Mouse (Mus musculus) CH12.LX (cell line): ENCODE measurements around the gene Tbx5. TPM values are rescaled to one million over a fixed set of nuclear protein-coding genes. Genes with fewer than 3 reads are reported as not detected.

Experiments used
- DNase-seq: peaks from one replicate; pipeline ENCODE4 v3.0.0-alpha.2; 2013; ENCODE audit errors: extremely low read depth
- H3K27ac ChIP-seq: 2 replicates; pipeline ENCODE4 v1.5.1; 2012; ENCODE audit warnings: low read depth, mild to moderate bottlenecking, control low read depth, moderate library complexity; ENCODE audit not compliant: insufficient read depth
- H3K27me3 ChIP-seq: replicated peaks from 2 replicates; pipeline ENCODE3; 2012; ENCODE audit warnings: inconsistent platforms
- H3K36me3 ChIP-seq, 2 experiments: replicated peaks in 1 of 2; 2 replicates each; pipeline versions ENCODE3 to v1.6.1; 2012; ENCODE audit warnings: inconsistent platforms in 1 of 2, low read length in 1 of 2, mild to moderate bottlenecking in 1 of 2, mixed read lengths in 1 of 2, moderate library complexity in 1 of 2; ENCODE audit not compliant: control insufficient read depth in 1 of 2, insufficient read depth in 1 of 2
- H3K4me1 ChIP-seq, 2 experiments: 2 replicates each; pipeline ENCODE4 v1.6.1; 2012; ENCODE audit warnings: inconsistent platforms in 1 of 2, moderate library complexity in 1 of 2; ENCODE audit not compliant: insufficient read depth in 2 of 2, control insufficient read depth in 1 of 2
- H3K4me2 ChIP-seq: 2 replicates; pipeline ENCODE4 v1.6.1; 2012; ENCODE audit warnings: low read depth, mild to moderate bottlenecking, control low read depth; ENCODE audit not compliant: poor library complexity, insufficient read depth, severe bottlenecking
- H3K4me3 ChIP-seq, 3 experiments: fragments of 150-350 bp in 1 of 3; sonication (generic) in 1 of 3; replicated peaks in 1 of 3; 2 replicates each; pipeline versions ENCODE3 to v1.5.1; 2011 to 2012; ENCODE audit warnings: low read depth in 2 of 3, low read length in 2 of 3, mild to moderate bottlenecking in 2 of 3, moderate library complexity in 2 of 3, control low read depth in 1 of 3, improper control_type of control experiment in 1 of 3, inconsistent platforms in 1 of 3, mixed read lengths in 1 of 3; ENCODE audit not compliant: poor library complexity in 1 of 3
- H3K79me2 ChIP-seq: replicated peaks from 2 replicates; pipeline ENCODE4 v1.6.1; 2012; ENCODE audit warnings: mild to moderate bottlenecking, moderate library complexity; ENCODE audit not compliant: control insufficient read depth, poor library complexity, insufficient read depth, severe bottlenecking; ENCODE audit errors: extremely low read depth
- H3K9ac ChIP-seq: 2 replicates; pipeline ENCODE4 v1.6.1; 2012; ENCODE audit warnings: low read depth, mild to moderate bottlenecking, control low read depth, moderate library complexity; ENCODE audit not compliant: insufficient read depth
- H3K9me3 ChIP-seq: replicated peaks from 2 replicates; pipeline ENCODE3; 2012; ENCODE audit warnings: low read length, inconsistent platforms, mixed read lengths
- BHLHE40 ChIP-seq: IDR thresholded peaks from 2 replicates; pipeline ENCODE4 v1.6.1; 2011; ENCODE audit warnings: mild to moderate bottlenecking, low read depth, low read length, improper control_type of control experiment
- CHD1 ChIP-seq: IDR thresholded peaks from 2 replicates; pipeline ENCODE4 v1.6.1; 2012; ENCODE audit warnings: low read depth, low read length, improper control_type of control experiment, inconsistent platforms
- CHD2 ChIP-seq: IDR thresholded peaks from 2 replicates; pipeline ENCODE4 v1.6.1; 2011; ENCODE audit warnings: low read length, improper control_type of control experiment
- ELF1 ChIP-seq: IDR thresholded peaks from 2 replicates; pipeline ENCODE4 v1.6.1; 2014; ENCODE audit warnings: low read depth, mild to moderate bottlenecking, inconsistent platforms, low read length, improper control_type of control experiment
- EP300 ChIP-seq: IDR thresholded peaks from 2 replicates; pipeline ENCODE4 v1.6.1; 2011; ENCODE audit warnings: low read length, improper control_type of control experiment
- GABPA ChIP-seq: IDR thresholded peaks from 2 replicates; pipeline ENCODE4 v1.6.1; 2012; ENCODE audit warnings: low read depth, low read length, improper control_type of control experiment, inconsistent platforms; ENCODE audit not compliant: insufficient replicate concordance
- HCFC1 ChIP-seq: IDR thresholded peaks from 2 replicates; pipeline ENCODE4 v1.6.1; 2012; ENCODE audit warnings: low read depth, mild to moderate bottlenecking, inconsistent platforms, low read length, improper control_type of control experiment
- JUN ChIP-seq: IDR thresholded peaks from 2 replicates; pipeline ENCODE4 v1.6.1; 2011; ENCODE audit warnings: low read depth, mild to moderate bottlenecking, low read length, improper control_type of control experiment, moderate library complexity; ENCODE audit not compliant: insufficient read depth
- MAX ChIP-seq: IDR thresholded peaks from 2 replicates; pipeline ENCODE4 v1.6.1; 2011; ENCODE audit warnings: low read length, improper control_type of control experiment
- MAZ ChIP-seq: IDR thresholded peaks from 2 replicates; pipeline ENCODE4 v1.6.1; 2012; ENCODE audit warnings: low read depth, mild to moderate bottlenecking, inconsistent platforms, low read length, improper control_type of control experiment, moderate library complexity
- MEF2A ChIP-seq: IDR thresholded peaks from 2 replicates; pipeline ENCODE4 v1.6.1; 2014; ENCODE audit warnings: low read depth, mild to moderate bottlenecking, inconsistent platforms, low read length, improper control_type of control experiment, borderline replicate concordance
- MXI1 ChIP-seq: IDR thresholded peaks from 2 replicates; pipeline ENCODE4 v1.6.1; 2011; ENCODE audit warnings: mild to moderate bottlenecking, low read depth, low read length, improper control_type of control experiment
- NRF1 ChIP-seq: IDR thresholded peaks from 2 replicates; pipeline ENCODE4 v1.6.1; 2014; ENCODE audit warnings: low read depth, mild to moderate bottlenecking, inconsistent platforms, low read length, improper control_type of control experiment, moderate library complexity
- PAX5 ChIP-seq: IDR thresholded peaks from 2 replicates; pipeline ENCODE4 v1.6.1; 2012; ENCODE audit warnings: low read length, inconsistent platforms, mixed read lengths
- POLR2A ChIP-seq: IDR thresholded peaks from 2 replicates; pipeline ENCODE4 v1.6.1; 2011; ENCODE audit warnings: low read depth, mild to moderate bottlenecking, improper control_type of control experiment, low read length
- POLR2AphosphoS2 ChIP-seq: IDR thresholded peaks from 2 replicates; pipeline ENCODE4 v1.6.1; 2011; ENCODE audit warnings: low read depth, low read length, improper control_type of control experiment
- RAD21 ChIP-seq: IDR thresholded peaks from 2 replicates; pipeline ENCODE4 v1.6.1; 2011; ENCODE audit warnings: low read depth, mild to moderate bottlenecking, low read length, improper control_type of control experiment, moderate library complexity
- RCOR1 ChIP-seq: conservative IDR thresholded peaks from 2 replicates; pipeline ENCODE4 v1.6.1; 2012; ENCODE audit warnings: low read depth, mild to moderate bottlenecking, inconsistent platforms, low read length, improper control_type of control experiment
- SIN3A ChIP-seq: IDR thresholded peaks from 2 replicates; pipeline ENCODE4 v1.6.1; 2012; ENCODE audit warnings: low read length, improper control_type of control experiment, inconsistent platforms
- SMC3 ChIP-seq: IDR thresholded peaks from 2 replicates; pipeline ENCODE4 v1.6.1; 2011; ENCODE audit warnings: low read depth, low read length, improper control_type of control experiment
- USF1 ChIP-seq: IDR thresholded peaks from 2 replicates; pipeline ENCODE4 v1.6.1; 2014; ENCODE audit warnings: low read depth, mild to moderate bottlenecking, inconsistent platforms, low read length, improper control_type of control experiment
- USF2 ChIP-seq: conservative IDR thresholded peaks from 2 replicates; pipeline ENCODE4 v1.6.1; 2011; ENCODE audit warnings: low read depth, low read length, improper control_type of control experiment
- ZC3H11A ChIP-seq: IDR thresholded peaks from 2 replicates; pipeline ENCODE4 v1.6.1; 2012; ENCODE audit warnings: low read depth, mild to moderate bottlenecking, inconsistent platforms, low read length, improper control_type of control experiment
- ZKSCAN1 ChIP-seq: IDR thresholded peaks from 2 replicates; pipeline ENCODE4 v1.6.1; 2012; ENCODE audit warnings: low read depth, inconsistent platforms, low read length, improper control_type of control experiment, borderline replicate concordance
- ZNF384 ChIP-seq: IDR thresholded peaks from 2 replicates; pipeline ENCODE4 v1.6.1; 2012; ENCODE audit warnings: low read depth, low read length, improper control_type of control experiment, inconsistent platforms
- dilution Hi-C: fragments of 300-500 bp; cut with MboI; formaldehyde crosslinking; loops from 2 replicates; pipeline ENCODE4 v1.14.3; 2020; ENCODE audit warnings: low sequenced_read_pairs; ENCODE audit not compliant: extremely low pct_unique_long_range_greater_than_20kb, extremely low pct_ligation_motif_present
- in situ Hi-C: fragments of 300-500 bp; cut with MboI; formaldehyde crosslinking; loops from 3 replicates; pipeline ENCODE4 v1.14.3; 2019; ENCODE audit warnings: low sequenced_read_pairs, low pct_ligation_motif_present, low pct_unique_long_range_greater_than_20kb, mixed read lengths
- polyA plus RNA-seq: library from polyadenylated mRNA; unstranded; fragments of >175 nt; gene quantifications from 2 replicates; pipeline ENCODE4 v1.2.1, GENCODE M21; 2012; ENCODE audit warnings: low read depth; ENCODE audit not compliant: insufficient read length
- total RNA-seq, 2 experiments: library from RNA; depleted of rRNA; stranded (reverse); fragments of 300-350 nt in 1 of 2; fragments of >200 nt in 1 of 2; gene quantifications; 2 replicates each; pipeline ENCODE4 v1.2.3; 2012 to 2014

Gene Tbx5
- not detected in 2 replicates for total RNA-seq (2012; rRNA removed)
- not detected in 2 replicates for total RNA-seq (2014; rRNA removed)
- polyA plus RNA-seq: not detected in 2 replicates

DNA sequence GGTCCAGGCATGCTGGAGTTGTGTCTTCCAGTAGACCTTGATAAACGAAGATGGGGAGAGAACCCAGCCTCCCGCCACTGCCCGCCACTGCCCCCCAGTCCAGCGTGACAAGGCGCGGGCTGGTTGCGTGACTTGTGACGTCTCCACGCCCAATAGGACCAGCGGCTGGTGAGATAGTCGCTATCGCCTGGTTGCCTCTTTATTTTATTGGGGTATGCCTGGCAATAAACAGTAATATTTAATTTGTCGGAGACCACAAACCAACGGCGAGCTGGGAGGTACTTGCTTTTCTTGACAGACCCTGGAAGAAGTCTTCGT, at the start of gene Tbx5:
Gene Tbx5 (plus strand): TSS at position 190 of the 318 bp plus-strand sequence.
- Histone ChIP-seq H3K27ac (no peak within 1 kb of the TSS), H3K9me3 (peaks cover 83% of the 10 kb centered on the region), H3K79me2 (no peaks in the 10 kb centered on the region), H3K4me2 (no peak within 1 kb of the TSS), H3K36me3 (no peaks in the 10 kb centered on the region)
- in situ Hi-C loops (no loop called here), dilution Hi-C loops (no loop called here)
- TF ChIP-seq ELF1: no peak
- no peak for TF ChIP-seq USF1
- no peak for TF ChIP-seq CHD1
- TF ChIP-seq SMC3: no peak
- TF ChIP-seq ZKSCAN1: no peak
- no peak for TF ChIP-seq POLR2AphosphoS2
- no peak for TF ChIP-seq RCOR1
- TF ChIP-seq, all 38 proteins: peak for 0
- Histone ChIP-seq H3K4me1 (no peaks in the 10 kb centered on the region), H3K9ac (no peak within 1 kb of the TSS), H3K4me3 (no peak within 1 kb of the TSS), H3K27me3 (no peaks in the 10 kb centered on the region)
- DNase-seq: no peak

- dilution Hi-C loops (no loop called here), in situ Hi-C loops (loop anchor here (25.0 kb wide), 1 partner anchor 301 kb away; no protein-coding TSS in a partner anchor)
- no peak overlapping the region for H3K27ac ChIP-seq
- H3K4me1 ChIP-seq: no peaks in the 10 kb centered on the region
- H3K9ac ChIP-seq: no peak overlapping the region
- no peak overlapping the region for H3K4me2 ChIP-seq
- peaks cover 73% of the 10 kb centered on the region for H3K9me3 ChIP-seq
- no peak for DNase-seq
- no peaks in the 10 kb centered on the region for H3K79me2 ChIP-seq
- TF ChIP-seq PAX5 (no peak), USF2 (no peak), NRF1 (no peak), ZNF384 (no peak), SIN3A (no peak), ELF1 (no peak), GABPA (no peak), RCOR1 (no peak), BHLHE40 (no peak), JUN (no peak)
- H3K4me3 ChIP-seq: no peak overlapping the region
- H3K36me3 ChIP-seq: no peaks in the 10 kb centered on the region
- no peaks in the 10 kb centered on the region for H3K27me3 ChIP-seq
Observed at GRCm38 (mm10) chr5:119785959-119786358, 46.5 kb upstream of the Tbx5 start.

DNA sequence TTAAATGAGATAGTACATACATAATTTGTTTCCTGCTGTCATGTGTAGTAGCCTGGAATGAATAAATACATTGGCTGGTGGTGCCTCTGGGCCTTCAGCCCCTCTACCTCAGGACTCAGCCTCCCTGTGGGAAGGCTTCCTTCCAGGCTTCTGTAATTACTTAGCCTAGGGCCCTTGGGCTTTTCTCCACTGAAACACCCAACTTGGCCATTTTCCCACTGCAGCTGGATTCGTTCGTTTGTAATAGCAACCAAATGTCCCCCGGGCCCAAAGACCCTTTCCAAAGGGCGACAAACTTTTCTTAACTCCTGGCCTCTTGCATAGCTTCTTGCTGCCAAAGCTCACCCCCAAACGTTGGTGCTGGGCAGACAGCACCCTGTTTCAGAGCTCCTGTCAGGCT, 40.8 kb upstream of the Tbx5 start:
- in situ Hi-C loops: loop anchor here (25.0 kb wide), 1 partner anchor 296 kb away; no protein-coding TSS in a partner anchor

More for the DNA sequence above, 40.8 kb upstream of the Tbx5 start:
- H3K27ac ChIP-seq: no peak overlapping the region
- H3K79me2 ChIP-seq: no peaks in the 10 kb centered on the region
- TF ChIP-seq CHD2: no peak
- TF ChIP-seq ZKSCAN1: no peak
- no peak for TF ChIP-seq SIN3A
- TF ChIP-seq MAZ: no peak
- no peak for TF ChIP-seq MAX
- no peak for TF ChIP-seq RCOR1
- no peak for TF ChIP-seq MXI1
- no peak for TF ChIP-seq ZC3H11A
- no peak for TF ChIP-seq EP300
- TF ChIP-seq POLR2A: no peak
- TF ChIP-seq RAD21: no peak
- TF ChIP-seq HCFC1: no peak
- no peak for TF ChIP-seq MEF2A
- no peak overlapping the region for H3K4me2 ChIP-seq
- no peaks in the 10 kb centered on the region for H3K27me3 ChIP-seq
- H3K36me3 ChIP-seq: no peaks in the 10 kb centered on the region
- dilution Hi-C loops: no loop called here
- H3K4me1 ChIP-seq: no peaks in the 10 kb centered on the region
- no peak overlapping the region for H3K9ac ChIP-seq
- peaks cover 76% of the 10 kb centered on the region for H3K9me3 ChIP-seq
- no peak for DNase-seq
- H3K4me3 ChIP-seq: no peak overlapping the region
